Mouse (Mus musculus) kidney, embryonic 14.5 days (tissue): ENCODE results near the gene Pheta1. TPM values are rescaled to one million over a fixed set of nuclear protein-coding genes. Genes with fewer than 3 reads are reported as not detected.

Source experiments
- ATAC-seq: fragments of 200-750 bp; cut with Nextera tagmentation; 2 replicates; pipeline ENCODE4 v1.8.0; 2017; ENCODE audit warnings: moderate number of reproducible peaks, mild to moderate bottlenecking, moderate TSS enrichment, moderate library complexity; ENCODE audit not compliant: low FRiP score, low TSS enrichment
- H3K27ac ChIP-seq: fragments of 300-500 bp; sonication (generic); 2 replicates; pipeline ENCODE4 v1.5.1; 2014; ENCODE audit warnings: low read depth, mild to moderate bottlenecking, low read length, moderate library complexity, mixed read lengths
- H3K27me3 ChIP-seq: fragments of 300-500 bp; sonication (generic); 2 replicates; pipeline ENCODE4 v1.6.1; 2014; ENCODE audit warnings: mild to moderate bottlenecking, low read length; ENCODE audit not compliant: control insufficient read depth, insufficient read depth
- H3K36me3 ChIP-seq: fragments of 300-500 bp; sonication (generic); 2 replicates; pipeline ENCODE4 v1.6.1; 2014; ENCODE audit warnings: low read length, mixed read lengths; ENCODE audit not compliant: control insufficient read depth, insufficient read depth
- H3K4me1 ChIP-seq: fragments of 300-500 bp; sonication (generic); 2 replicates; pipeline ENCODE4 v1.6.1; 2014; ENCODE audit warnings: low read length, mixed read lengths; ENCODE audit not compliant: control insufficient read depth, insufficient read depth
- H3K4me2 ChIP-seq: fragments of 300-500 bp; sonication (generic); replicated peaks from 2 replicates; pipeline ENCODE4 v1.6.1; 2014; ENCODE audit warnings: low read depth, mild to moderate bottlenecking, low read length
- H3K4me3 ChIP-seq: fragments of 300-500 bp; sonication (generic); 2 replicates; pipeline ENCODE4 v1.5.1; 2014; ENCODE audit warnings: mild to moderate bottlenecking, low read length
- H3K9ac ChIP-seq: fragments of 300-500 bp; sonication (generic); 2 replicates; pipeline ENCODE4 v1.6.1; 2014; ENCODE audit warnings: low read depth, mild to moderate bottlenecking, low read length, moderate library complexity
- H3K9me3 ChIP-seq: fragments of 300-500 bp; sonication (generic); 2 replicates; pipeline ENCODE4 v1.6.1; 2016; ENCODE audit warnings: low read length; ENCODE audit not compliant: control insufficient read depth
- WGBS: fragments of 180-500 bp; shearing (Covaris S2); extraction: QIAGEN DNeasy Blood & Tissue Kit; methylation state at CpG from one replicate; pipeline ENCODE4 v1.1.7; 2014; 5-methylcytosine and 5-hydroxymethylcytosine counted together
- microRNA-seq: library from miRNA; unstranded; fragments of <30 nt; microRNA quantifications from one replicate; pipeline ENCODE4, GENCODE M21; 2016
- polyA plus RNA-seq: library from polyadenylated mRNA; unstranded; fragments of >200 nt; fragmentation: Nextera tagmentation; extraction: Ambion mirVana; gene quantifications from 2 replicates; pipeline ENCODE4 v1.2.1, GENCODE M21; 2014

The Pheta1 gene
- polyA plus RNA-seq, 1 experiment from 2014 or later: 22.6 TPM

- Histone ChIP-seq H3K9ac (no peak overlapping the region), H3K4me1 (peaks cover 13% of the 10 kb centered on the region), H3K27ac (no peak overlapping the region), H3K27me3 (no peaks in the 10 kb centered on the region), H3K4me2 (no peak overlapping the region), H3K36me3 (no peaks in the 10 kb centered on the region), H3K9me3 (no peaks in the 10 kb centered on the region), H3K4me3 (no peak overlapping the region)
- WGBS: 64% methylated on average over 10 of the region's 10 CpGs
- ATAC-seq: no peak
These were observed 45.9 kb downstream of the Pheta1 start for GRCm38 (mm10) chr5:121894647-121895046.

- H3K27me3 ChIP-seq: no peaks in the 10 kb centered on the region
- H3K4me3 ChIP-seq: no peak overlapping the region
- ATAC-seq: no peak
- no peaks in the 10 kb centered on the region for H3K9me3 ChIP-seq
- H3K36me3 ChIP-seq: no peaks in the 10 kb centered on the region
- H3K4me2 ChIP-seq: no peak overlapping the region
- no peak overlapping the region for H3K9ac ChIP-seq
- 25% methylated on average over 24 of the region's 24 CpGs for WGBS
- H3K27ac ChIP-seq: no peak overlapping the region
- H3K4me1 ChIP-seq: peaks cover 9% of the 10 kb centered on the region
These were observed 46.5 kb downstream of the Pheta1 start for GRCm38 (mm10) chr5:121895117-121895756.

GRCm38 (mm10) chr5:121902809-121903745 is 54.3 kb downstream of the Pheta1 start:
- ATAC-seq: no peak
- Histone ChIP-seq H3K9me3 (no peaks in the 10 kb centered on the region), H3K4me3 (no peak overlapping the region)

More at GRCm38 (mm10) chr5:121902809-121903745, 54.3 kb downstream of the Pheta1 start:
- no peaks in the 10 kb centered on the region for H3K4me1 ChIP-seq
- no peaks in the 10 kb centered on the region for H3K36me3 ChIP-seq
- H3K9ac ChIP-seq: no peak overlapping the region
- no peaks in the 10 kb centered on the region for H3K27me3 ChIP-seq
- no peak overlapping the region for H3K4me2 ChIP-seq
- WGBS: 56% methylated on average over 23 of the region's 23 CpGs
- H3K27ac ChIP-seq: no peak overlapping the region

Small RNA genes within 50 kb of the gene (microRNA-seq; reads per million reads assigned to microRNA genes)
- gene Mir7031: 0.63 reads per million

Other genes with a start within 250 kb of the Pheta1 start
- gene Acad12, start 230.0 kb upstream of the Pheta1 start, polyA plus RNA-seq: 2.2 and 2.4 TPM in 2 replicates
- 1.7 and 3.2 TPM in 2 replicates for gene Acad10, start 188.5 kb upstream of the Pheta1 start, polyA plus RNA-seq
- 20.5 and 35.2 TPM in 2 replicates for gene Brap, start 188.4 kb upstream of the Pheta1 start, polyA plus RNA-seq
- 76.6 and 88.5 TPM in 2 replicates for gene Atxn2, start 137.6 kb upstream of the Pheta1 start, polyA plus RNA-seq
- gene Sh2b3, start 11.3 kb upstream of the Pheta1 start, polyA plus RNA-seq: 18.1 and 22.9 TPM in 2 replicates
- 12.9 and 15.1 TPM in 2 replicates for gene Cux2, start 201.1 kb downstream of the Pheta1 start, polyA plus RNA-seq